Mouse (Mus musculus): ENCODE data around the gene Cox6b1.

- TF ChIP-seq EP300 (IDR thresholded peaks at IDR 0.05; ENCODE audit: low read depth) (no peak), CTCF (IDR thresholded peaks at IDR 0.05; ENCODE audit: low read depth) (no peak)
Observed at GRCm38 (mm10) chr7:30604944-30605343, 21.0 kb downstream of the Cox6b1 start.

Data from heart, postnatal 0 days (tissue).